Mouse (Mus musculus) heart, embryonic 13.5 days (tissue): ENCODE data around the gene Fam19a1. TPM values are rescaled to one million over a fixed set of nuclear protein-coding genes. Genes with fewer than 3 reads are reported as not detected.

Experiments
- ATAC-seq: fragments of 200-750 bp; cut with Nextera tagmentation; 2 replicates; pipeline ENCODE4 v1.8.0; 2017; ENCODE audit warnings: moderate TSS enrichment; ENCODE audit not compliant: insufficient number of reproducible peaks, low FRiP score, low TSS enrichment; ENCODE audit errors: extremely low read depth
- H3K27ac ChIP-seq: fragments of 300-500 bp; sonication (generic); replicated peaks from 2 replicates; pipeline ENCODE4 v1.5.1; 2015; ENCODE audit warnings: moderate library complexity, mild to moderate bottlenecking, inconsistent platforms
- H3K27me3 ChIP-seq: fragments of 300-500 bp; sonication (generic); replicated peaks from 2 replicates; pipeline ENCODE4 v1.6.1; 2015; ENCODE audit warnings: mild to moderate bottlenecking, inconsistent platforms
- H3K36me3 ChIP-seq: fragments of 300-500 bp; sonication (generic); 2 replicates; pipeline ENCODE4 v1.6.1; 2015; ENCODE audit warnings: mild to moderate bottlenecking, inconsistent platforms
- H3K4me1 ChIP-seq: fragments of 300-500 bp; sonication (generic); 2 replicates; pipeline ENCODE4 v1.6.1; 2015; ENCODE audit warnings: inconsistent platforms
- H3K4me2 ChIP-seq: fragments of 300-500 bp; sonication (generic); 2 replicates; pipeline ENCODE4 v1.6.1; 2015; ENCODE audit warnings: inconsistent platforms, mild to moderate bottlenecking, moderate library complexity
- H3K4me3 ChIP-seq: fragments of 300-500 bp; sonication (generic); 2 replicates; pipeline ENCODE4 v1.5.1; 2015; ENCODE audit warnings: moderate library complexity, mild to moderate bottlenecking, inconsistent platforms
- H3K9ac ChIP-seq: fragments of 300-500 bp; sonication (generic); 2 replicates; pipeline ENCODE4 v1.6.1; 2015; ENCODE audit warnings: inconsistent platforms, mild to moderate bottlenecking, moderate library complexity
- H3K9me3 ChIP-seq: fragments of 300-500 bp; sonication (generic); 2 replicates; pipeline ENCODE4 v1.6.1; 2016; ENCODE audit warnings: inconsistent platforms
- WGBS: fragments of 180-500 bp; shearing (Covaris S2); methylation state at CpG from one replicate; pipeline ENCODE4 v1.1.7; 2015; ENCODE audit warnings: mixed read lengths; 5-methylcytosine and 5-hydroxymethylcytosine counted together
- polyA plus RNA-seq: library from polyadenylated mRNA; unstranded; fragments of >200 nt; fragmentation: Nextera tagmentation; extraction: Ambion mirVana; gene quantifications from 2 replicates; pipeline ENCODE4 v1.2.1, GENCODE M21; 2015

Gene Fam19a1
- polyA plus RNA-seq, 1 experiment from 2014 or later: 0.64 TPM

GRCm38 (mm10) chr6:96437814-96438213 lies 324.9 kb downstream of the Fam19a1 start:
- no peak for ATAC-seq
- 72% methylated on average over 3 of the region's 3 CpGs for WGBS
- H3K27me3 ChIP-seq: no peaks in the 10 kb centered on the region

DNA sequence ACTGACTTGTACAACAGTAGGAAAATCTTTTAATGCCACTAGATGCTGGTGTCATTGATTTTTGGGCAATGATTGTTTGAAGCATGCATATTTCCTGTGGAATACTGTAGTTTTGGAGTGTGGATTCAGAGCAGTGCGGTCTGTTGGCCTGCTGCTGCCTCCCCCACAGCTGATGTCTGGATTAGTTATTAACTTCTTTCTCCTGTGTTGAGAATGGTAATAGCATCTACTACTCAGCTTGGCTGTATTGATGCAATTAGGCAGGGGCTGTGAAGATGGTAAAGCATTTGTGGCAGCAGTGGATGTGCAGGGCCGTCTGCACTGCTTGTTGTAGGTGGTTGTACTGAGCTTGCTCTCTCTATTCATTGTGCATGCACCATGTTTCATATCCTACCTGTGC lies 326.5 kb downstream of the Fam19a1 start:
- no peak for ATAC-seq
- Histone ChIP-seq H3K27me3 (no peaks in the 10 kb centered on the region), H3K27ac (no peak overlapping the region), H3K9me3 (no peaks in the 10 kb centered on the region), H3K4me2 (no peak overlapping the region), H3K9ac (no peak overlapping the region), H3K4me3 (no peak overlapping the region), H3K36me3 (no peaks in the 10 kb centered on the region), H3K4me1 (no peaks in the 10 kb centered on the region)
- 71% methylated on average over 2 of the region's 2 CpGs for WGBS

More at GRCm38 (mm10) chr6:96437814-96438213, 324.9 kb downstream of the Fam19a1 start:
- Histone ChIP-seq H3K27ac (no peak overlapping the region), H3K9ac (no peak overlapping the region), H3K36me3 (no peaks in the 10 kb centered on the region), H3K9me3 (no peaks in the 10 kb centered on the region), H3K4me1 (no peaks in the 10 kb centered on the region), H3K4me3 (no peak overlapping the region), H3K4me2 (no peak overlapping the region)

- Histone ChIP-seq H3K9me3 (no peaks in the 10 kb centered on the region), H3K36me3 (no peaks in the 10 kb centered on the region), H3K27ac (no peak overlapping the region), H3K4me1 (no peaks in the 10 kb centered on the region), H3K9ac (no peak overlapping the region), H3K4me2 (no peak overlapping the region), H3K27me3 (no peaks in the 10 kb centered on the region), H3K4me3 (no peak overlapping the region)
- WGBS: 83% methylated on average over 3 of the region's 3 CpGs
- ATAC-seq: no peak
Measured at GRCm38 (mm10) chr6:96441971-96442370, 329.0 kb downstream of the Fam19a1 start.

DNA sequence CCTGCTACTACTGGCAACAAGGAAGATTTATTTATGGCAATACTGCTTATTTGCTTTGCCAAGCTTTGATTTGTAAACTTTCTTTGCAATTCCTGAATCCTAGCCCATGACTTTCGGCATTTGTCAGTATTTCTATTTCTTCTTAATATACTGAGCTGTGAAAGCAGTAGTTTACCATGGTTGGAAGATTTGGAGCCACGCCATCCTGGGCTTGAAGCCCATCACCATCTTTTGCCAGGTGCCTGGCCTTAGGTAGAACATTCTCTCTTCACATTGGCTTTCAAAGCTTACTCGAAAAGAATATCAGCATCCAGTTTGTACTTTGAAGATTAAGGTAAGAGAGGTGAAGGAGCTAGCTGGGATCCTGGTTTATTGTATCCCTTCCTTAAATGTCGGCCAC lies 334.5 kb downstream of the Fam19a1 start:
- no peaks in the 10 kb centered on the region for H3K27me3 ChIP-seq
- no peak for ATAC-seq
- H3K4me3 ChIP-seq: no peak overlapping the region
- H3K9me3 ChIP-seq: no peaks in the 10 kb centered on the region
- WGBS: 72% methylated on average over 4 of the region's 4 CpGs
- H3K27ac ChIP-seq: no peak overlapping the region
- no peaks in the 10 kb centered on the region for H3K36me3 ChIP-seq
- no peak overlapping the region for H3K9ac ChIP-seq
- H3K4me1 ChIP-seq: no peaks in the 10 kb centered on the region
- H3K4me2 ChIP-seq: no peak overlapping the region

GRCm38 (mm10) chr6:96456266-96456665 lies 343.3 kb downstream of the Fam19a1 start:
- H3K9me3 ChIP-seq: no peaks in the 10 kb centered on the region
- H3K27me3 ChIP-seq: no peaks in the 10 kb centered on the region
- H3K36me3 ChIP-seq: no peaks in the 10 kb centered on the region
- H3K4me2 ChIP-seq: no peak overlapping the region
- ATAC-seq: no peak
- WGBS: 50% methylated on average over 1 of the region's 1 CpGs
- peaks cover 4% of the 10 kb centered on the region; the same call in 1 of the 2 replicates for H3K4me1 ChIP-seq
- H3K4me3 ChIP-seq: no peak overlapping the region
- no peak overlapping the region for H3K27ac ChIP-seq
- no peak overlapping the region for H3K9ac ChIP-seq

DNA sequence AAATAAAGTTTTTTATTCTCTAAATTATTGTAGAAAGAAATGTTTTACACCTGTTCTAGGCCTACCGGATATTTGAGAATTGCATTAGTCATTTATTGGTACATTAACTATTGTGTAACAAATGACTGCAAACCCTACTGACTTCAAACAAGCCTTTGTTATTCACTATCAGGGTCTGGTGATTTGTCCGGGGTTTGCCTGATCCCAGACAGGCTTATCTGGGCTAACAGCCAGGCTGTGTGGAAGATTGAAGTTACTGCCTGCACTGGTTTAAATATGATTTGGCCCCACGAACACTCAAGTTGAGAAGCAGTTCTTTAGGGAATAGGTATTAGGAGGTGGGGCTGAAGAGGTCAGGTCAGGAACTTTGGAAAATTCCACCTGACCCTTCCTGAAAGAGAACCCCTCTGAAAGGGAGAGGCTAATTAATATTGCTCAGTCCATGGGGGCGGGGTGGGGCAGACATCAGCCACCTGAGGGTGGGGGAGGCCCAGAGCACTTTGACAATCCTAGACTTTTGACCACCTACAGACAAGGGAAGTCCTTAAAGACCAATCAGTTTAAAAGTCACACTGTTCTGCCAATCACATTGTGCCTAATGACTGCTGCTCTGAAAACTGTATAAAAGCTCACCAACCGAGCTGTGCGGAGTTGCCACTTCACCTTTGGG lies 344.8 kb downstream of the Fam19a1 start:
- ATAC-seq: no peak
- Histone ChIP-seq H3K27me3 (no peaks in the 10 kb centered on the region), H3K9me3 (no peaks in the 10 kb centered on the region), H3K27ac (no peak overlapping the region), H3K9ac (no peak overlapping the region), H3K4me3 (no peak overlapping the region), H3K4me2 (no peak overlapping the region), H3K36me3 (no peaks in the 10 kb centered on the region), H3K4me1 (peaks cover 4% of the 10 kb centered on the region; the same call in 1 of the 2 replicates)
- 45% methylated on average over 6 of the region's 6 CpGs for WGBS

DNA sequence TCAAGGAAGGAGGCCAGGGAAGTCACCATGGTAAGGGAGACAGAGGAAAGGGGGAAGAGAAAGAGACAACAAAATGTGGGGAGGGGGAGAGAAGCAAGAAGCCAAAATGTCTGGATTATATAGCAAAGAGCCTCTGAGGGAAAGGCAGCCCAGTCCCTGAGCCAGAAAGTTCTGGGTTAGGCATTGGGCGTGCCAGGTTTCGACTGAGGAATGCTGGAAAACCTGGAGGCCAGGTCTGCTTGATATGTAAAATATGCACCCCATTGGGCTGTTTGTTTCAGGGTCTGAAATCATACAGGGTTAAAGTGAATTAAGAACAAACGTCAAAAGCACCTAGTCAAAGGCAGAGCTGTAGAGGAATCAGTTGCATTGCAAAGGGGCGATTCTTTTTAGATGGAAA lies 346.1 kb downstream of the Fam19a1 start:
- 46% methylated on average over 4 of the region's 4 CpGs for WGBS

DNA sequence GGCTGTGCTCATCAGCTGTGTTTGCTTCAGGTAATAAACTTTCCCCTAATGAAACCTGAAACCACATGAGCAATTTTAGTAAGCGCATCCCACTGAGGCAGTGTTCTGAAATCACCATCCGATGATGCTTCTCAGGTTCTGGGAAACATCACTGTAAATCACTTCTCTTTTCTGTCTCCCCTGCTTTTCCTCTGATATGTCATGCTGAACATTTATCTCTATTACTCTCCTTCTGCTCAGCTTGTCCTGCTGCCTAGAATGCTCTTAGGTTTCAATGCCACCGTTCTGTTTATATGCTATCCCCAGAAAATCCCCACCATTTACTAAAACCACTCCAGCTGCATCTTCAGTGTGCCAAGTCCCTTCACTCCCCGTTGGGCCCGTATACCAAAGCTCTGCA lies 386.5 kb downstream of the Fam19a1 start:
- Histone ChIP-seq H3K9ac (no peak overlapping the region), H3K27me3 (no peaks in the 10 kb centered on the region), H3K9me3 (no peaks in the 10 kb centered on the region), H3K4me3 (no peak overlapping the region), H3K27ac (no peak overlapping the region), H3K4me1 (no peaks in the 10 kb centered on the region), H3K4me2 (no peak overlapping the region), H3K36me3 (no peaks in the 10 kb centered on the region)
- no peak for ATAC-seq
- 64% methylated on average over 5 of the region's 5 CpGs for WGBS

More for the DNA sequence above, 346.1 kb downstream of the Fam19a1 start:
- Histone ChIP-seq H3K9ac (no peak overlapping the region), H3K4me1 (peaks cover 4% of the 10 kb centered on the region; the same call in 1 of the 2 replicates), H3K9me3 (no peaks in the 10 kb centered on the region), H3K27ac (no peak overlapping the region), H3K4me2 (no peak overlapping the region), H3K36me3 (no peaks in the 10 kb centered on the region), H3K4me3 (no peak overlapping the region), H3K27me3 (no peaks in the 10 kb centered on the region)
- ATAC-seq: no peak

DNA sequence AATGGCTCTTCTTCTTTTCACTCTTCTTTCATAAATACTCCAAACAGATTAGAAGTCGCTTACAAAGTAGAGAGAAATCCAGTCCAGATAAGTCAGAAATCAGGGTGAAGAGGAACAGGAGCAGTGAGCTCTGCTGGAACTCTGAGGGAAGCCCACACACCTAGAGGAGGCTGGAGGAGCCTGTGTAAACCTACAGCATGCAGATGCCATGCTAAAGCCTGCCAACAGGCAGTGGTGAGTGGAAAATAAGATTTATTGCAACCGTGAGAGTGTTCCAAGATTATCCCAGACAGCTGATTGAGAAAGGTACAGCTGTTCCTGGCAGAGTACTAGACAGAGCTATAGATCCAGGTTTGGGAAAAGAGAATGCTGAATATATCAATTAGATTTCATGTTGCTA lies 428.6 kb downstream of the Fam19a1 start:
- H3K4me3 ChIP-seq: no peak overlapping the region
- no peaks in the 10 kb centered on the region for H3K27me3 ChIP-seq
- no peaks in the 10 kb centered on the region for H3K36me3 ChIP-seq
- no peak overlapping the region for H3K27ac ChIP-seq
- no peaks in the 10 kb centered on the region for H3K4me1 ChIP-seq
- 50% methylated on average over 2 of the region's 2 CpGs for WGBS
- no peaks in the 10 kb centered on the region for H3K9me3 ChIP-seq
- no peak overlapping the region for H3K4me2 ChIP-seq
- no peak for ATAC-seq
- no peak overlapping the region for H3K9ac ChIP-seq

- Histone ChIP-seq H3K9me3 (no peaks in the 10 kb centered on the region), H3K27ac (no peak overlapping the region), H3K36me3 (no peaks in the 10 kb centered on the region), H3K4me3 (no peak overlapping the region), H3K4me1 (no peaks in the 10 kb centered on the region), H3K9ac (no peak overlapping the region), H3K27me3 (no peaks in the 10 kb centered on the region), H3K4me2 (no peak overlapping the region)
- WGBS: 47% methylated on average over 3 of the region's 3 CpGs
- no peak for ATAC-seq
Measured at GRCm38 (mm10) chr6:96544832-96545231, 431.9 kb downstream of the Fam19a1 start.

DNA sequence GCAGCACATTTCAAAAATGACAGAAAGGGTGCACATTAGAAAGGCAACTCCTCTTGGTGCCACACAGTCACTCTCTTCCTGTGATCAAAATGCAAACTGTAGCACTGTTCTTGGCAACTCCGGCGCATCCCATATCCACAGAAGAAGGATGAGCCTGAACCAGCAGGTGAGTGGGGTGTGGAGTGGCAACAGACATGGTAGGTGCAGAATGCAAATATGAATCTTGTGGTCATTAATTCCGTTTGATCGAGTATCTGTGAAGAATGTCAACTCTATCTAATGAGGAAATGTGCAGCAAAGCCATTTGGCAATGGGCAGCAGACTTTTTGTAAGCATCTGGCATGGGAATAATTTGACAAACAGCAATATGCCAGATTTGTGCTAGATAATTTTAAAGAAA lies 437.5 kb downstream of the Fam19a1 start:
- Histone ChIP-seq H3K9ac (no peak overlapping the region), H3K4me1 (no peaks in the 10 kb centered on the region), H3K4me3 (no peak overlapping the region), H3K27me3 (no peaks in the 10 kb centered on the region), H3K9me3 (no peaks in the 10 kb centered on the region), H3K36me3 (no peaks in the 10 kb centered on the region), H3K4me2 (no peak overlapping the region), H3K27ac (no peak overlapping the region)
- 77% methylated on average over 4 of the region's 4 CpGs for WGBS
- no peak for ATAC-seq

- H3K27me3 ChIP-seq: no peaks in the 10 kb centered on the region
- 46% methylated on average over 5 of the region's 5 CpGs for WGBS
Measured at GRCm38 (mm10) chr6:96578649-96579048, 465.7 kb downstream of the Fam19a1 start.

More at GRCm38 (mm10) chr6:96578649-96579048, 465.7 kb downstream of the Fam19a1 start:
- ATAC-seq: no peak
- no peak overlapping the region for H3K27ac ChIP-seq
- no peak overlapping the region for H3K4me3 ChIP-seq
- H3K36me3 ChIP-seq: no peaks in the 10 kb centered on the region
- H3K4me1 ChIP-seq: no peaks in the 10 kb centered on the region
- no peak overlapping the region for H3K4me2 ChIP-seq
- H3K9me3 ChIP-seq: no peaks in the 10 kb centered on the region
- no peak overlapping the region for H3K9ac ChIP-seq
